Mouse (Mus musculus) embryonic facial prominence, embryonic 13.5 days (tissue): ENCODE measurements at regions not wholly inside any gene's neighbourhood (a gene's known extent, or its start where the extent isn't known, plus 50 kb on each side); places are given as distances from the start of the nearest gene placed in this dataset.
"Not testable (repeated sequence)": the region's sequence is repeated elsewhere in the genome, so short reads cannot be mapped to it uniquely, and the experiment has no call there.

Source experiments
- ATAC-seq: fragments of 200-750 bp; cut with Nextera tagmentation; 2 replicates; pipeline ENCODE4 v1.8.0; 2017; ENCODE audit warnings: low read depth; ENCODE audit not compliant: insufficient number of reproducible peaks, insufficient read depth, low FRiP score, low TSS enrichment
- H3K27ac ChIP-seq: fragments of 300-500 bp; sonication (generic); 2 replicates; pipeline ENCODE4 v1.5.1; 2015; ENCODE audit warnings: moderate library complexity, mild to moderate bottlenecking, inconsistent platforms
- H3K27me3 ChIP-seq: fragments of 300-500 bp; sonication (generic); 2 replicates; pipeline ENCODE4 v1.6.1; 2015; ENCODE audit warnings: mild to moderate bottlenecking, inconsistent platforms
- H3K36me3 ChIP-seq: fragments of 300-500 bp; sonication (generic); 2 replicates; pipeline ENCODE4 v1.6.1; 2015; ENCODE audit warnings: mild to moderate bottlenecking, inconsistent platforms
- H3K4me1 ChIP-seq: fragments of 300-500 bp; sonication (generic); 2 replicates; pipeline ENCODE4 v1.6.1; 2015; ENCODE audit warnings: inconsistent platforms
- H3K4me2 ChIP-seq: fragments of 300-500 bp; sonication (generic); 2 replicates; pipeline ENCODE4 v1.6.1; 2015; ENCODE audit warnings: moderate library complexity, mild to moderate bottlenecking, inconsistent platforms
- H3K4me3 ChIP-seq: fragments of 300-500 bp; sonication (generic); 2 replicates; pipeline ENCODE4 v1.5.1; 2015; ENCODE audit warnings: mild to moderate bottlenecking, inconsistent platforms
- H3K9ac ChIP-seq: fragments of 300-500 bp; sonication (generic); 2 replicates; pipeline ENCODE4 v1.6.1; 2015; ENCODE audit warnings: mild to moderate bottlenecking, inconsistent platforms
- H3K9me3 ChIP-seq: fragments of 300-500 bp; sonication (generic); 2 replicates; pipeline ENCODE4 v1.6.1; 2016; ENCODE audit warnings: inconsistent platforms
- WGBS: fragments of 180-500 bp; shearing (Covaris S2); methylation state at CpG from one replicate; pipeline ENCODE4 v1.1.7; 2015; ENCODE audit warnings: mixed read lengths; 5-methylcytosine and 5-hydroxymethylcytosine counted together

DNA sequence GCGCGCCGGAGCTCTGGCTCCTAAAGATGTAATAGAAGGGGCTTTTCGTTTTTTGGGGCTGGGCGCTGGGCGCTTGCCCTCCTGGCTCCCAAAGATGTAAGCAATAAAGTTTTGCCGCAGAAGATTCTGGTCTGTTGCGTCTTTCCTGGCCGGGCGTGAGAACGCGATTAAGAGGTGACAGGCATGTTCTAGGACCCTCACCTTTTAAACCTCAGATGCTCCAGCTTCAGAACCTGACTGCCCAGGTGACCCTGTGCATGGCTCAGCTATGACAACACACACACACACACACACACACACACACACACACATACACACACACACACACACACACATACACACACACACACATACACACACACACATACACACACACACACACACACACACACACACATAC lies 391.3 kb downstream of the Sox9 start:
- not testable (repeated sequence) for ATAC-seq, H3K36me3 ChIP-seq, H3K9ac ChIP-seq, H3K9me3 ChIP-seq, H3K27me3 ChIP-seq, H3K27ac ChIP-seq
- Histone ChIP-seq H3K4me3 (peak overlapping the region; percentile 29), H3K4me1 (peaks cover 16% of the 10 kb centered on the region), H3K4me2 (peak overlapping the region; percentile 47)
- WGBS: 34% methylated on average over 12 of the region's 12 CpGs

DNA sequence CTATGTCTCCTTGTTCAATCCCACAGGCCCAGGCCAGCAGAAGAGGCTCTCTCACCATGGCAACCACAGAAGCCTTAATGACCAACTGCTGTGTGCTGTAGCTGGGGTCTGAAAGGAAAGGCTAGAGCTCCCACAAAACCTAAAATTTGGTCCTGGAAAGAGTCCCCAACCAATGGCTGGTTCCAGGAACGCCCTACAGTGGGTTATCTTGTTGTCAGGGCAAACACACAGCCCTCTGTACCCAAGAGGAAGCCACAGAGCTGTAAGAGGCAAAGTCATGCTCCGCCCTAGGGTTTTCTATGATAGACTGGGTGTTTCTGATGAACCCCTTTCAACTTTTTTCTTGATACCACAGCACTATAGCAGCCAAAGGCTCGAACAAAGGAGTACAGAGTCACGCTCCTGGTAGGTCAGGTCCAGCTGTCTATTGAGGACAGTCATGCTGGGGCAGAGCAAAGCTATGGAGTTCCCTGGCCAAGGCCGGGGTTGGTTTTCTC lies 392.0 kb downstream of the Sox9 start:
- no peaks in the 10 kb centered on the region for H3K36me3 ChIP-seq
- H3K9me3 ChIP-seq: no peaks in the 10 kb centered on the region
- peaks cover 16% of the 10 kb centered on the region for H3K4me1 ChIP-seq
- H3K9ac ChIP-seq: no peak overlapping the region
- no peak overlapping the region for H3K4me3 ChIP-seq
- no peak overlapping the region for H3K4me2 ChIP-seq
- 67% methylated on average over 5 of the region's 5 CpGs for WGBS
- no peak for ATAC-seq
- H3K27me3 ChIP-seq: no peaks in the 10 kb centered on the region; the same call in none of the 2 replicates
- 0 out of 2 replicates have a peak overlapping the region, but pooled peaks have one; percentile 19 for H3K27ac ChIP-seq

DNA sequence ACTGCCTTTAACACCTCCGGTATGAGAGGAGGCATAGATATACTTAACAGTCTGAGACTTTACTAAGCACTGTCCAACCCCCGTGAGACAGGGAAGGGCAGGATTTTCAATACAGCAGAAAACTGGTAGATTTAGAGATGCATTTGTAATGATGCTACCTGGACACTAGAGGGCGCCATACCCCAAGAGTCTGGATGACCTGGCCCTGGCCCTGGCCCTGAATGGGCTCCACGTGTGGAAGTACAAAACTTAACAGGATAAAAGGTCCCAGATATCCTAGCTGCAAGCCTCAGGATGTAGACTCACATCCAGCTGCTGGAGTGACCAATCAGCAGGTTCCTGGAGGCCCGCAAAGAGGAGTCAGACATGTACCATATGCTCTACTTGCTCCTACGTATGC lies 393.3 kb downstream of the Sox9 start:
- Histone ChIP-seq H3K36me3 (no peaks in the 10 kb centered on the region), H3K27ac (no peak overlapping the region), H3K4me1 (peaks cover 15% of the 10 kb centered on the region), H3K4me3 (no peak overlapping the region), H3K9ac (no peak overlapping the region), H3K27me3 (no peaks in the 10 kb centered on the region; the same call in none of the 2 replicates), H3K9me3 (no peaks in the 10 kb centered on the region), H3K4me2 (no peak overlapping the region)
- 27% methylated on average over 6 of the region's 6 CpGs for WGBS
- no peak for ATAC-seq

DNA sequence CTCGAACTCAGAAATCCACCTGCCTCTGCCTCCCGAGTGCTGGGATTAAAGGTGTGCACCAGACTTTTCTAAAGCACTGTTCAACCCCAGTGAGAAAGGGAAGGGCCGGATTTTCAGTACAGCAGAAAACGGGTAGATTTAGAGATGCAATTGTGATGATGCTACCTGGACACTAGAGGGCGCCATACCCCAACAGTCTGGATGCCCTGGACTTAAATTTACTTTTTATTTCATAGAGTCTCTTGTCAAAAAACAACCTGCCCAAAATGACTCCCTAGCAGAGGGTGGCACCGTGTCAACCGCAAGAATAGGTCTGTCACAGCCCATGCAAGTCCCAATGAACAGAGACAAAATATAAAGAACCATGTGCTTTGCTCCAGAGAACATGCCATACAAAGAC lies 394.2 kb downstream of the Sox9 start:
- H3K27me3 ChIP-seq: no peaks in the 10 kb centered on the region; the same call in none of the 2 replicates
- H3K27ac ChIP-seq: no peak overlapping the region
- ATAC-seq: no peak
- H3K4me3 ChIP-seq: no peak overlapping the region
- 20% methylated on average over 7 of the region's 7 CpGs for WGBS
- H3K4me1 ChIP-seq: peaks cover 23% of the 10 kb centered on the region
- no peaks in the 10 kb centered on the region for H3K36me3 ChIP-seq
- H3K9ac ChIP-seq: no peak overlapping the region
- no peaks in the 10 kb centered on the region for H3K9me3 ChIP-seq
- H3K4me2 ChIP-seq: no peak overlapping the region

DNA sequence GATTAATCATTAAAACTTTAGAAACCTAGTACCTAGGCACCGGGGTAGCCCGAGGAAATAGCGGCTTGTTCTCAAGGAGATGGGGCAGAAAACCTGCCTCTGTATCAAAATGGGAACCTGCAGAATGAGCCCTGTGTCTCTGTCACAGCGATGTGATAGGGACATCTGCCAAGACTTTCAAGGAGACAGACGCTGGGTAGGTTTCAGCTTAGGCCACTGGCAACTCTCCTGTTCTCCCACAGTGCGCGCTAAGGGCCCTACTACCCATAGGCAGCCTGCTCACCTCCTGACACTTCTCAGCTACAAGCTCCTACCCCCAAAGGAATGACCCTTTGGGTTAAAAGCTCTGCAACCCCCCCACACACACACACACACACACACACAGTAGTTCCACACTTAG lies 396.4 kb downstream of the Sox9 start:
- Histone ChIP-seq H3K9me3 (no peaks in the 10 kb centered on the region), H3K4me1 (peaks cover 28% of the 10 kb centered on the region), H3K27ac (no peak overlapping the region), H3K4me2 (no peak overlapping the region), H3K27me3 (no peaks in the 10 kb centered on the region; the same call in none of the 2 replicates), H3K4me3 (no peak overlapping the region), H3K9ac (no peak overlapping the region), H3K36me3 (no peaks in the 10 kb centered on the region)
- ATAC-seq: no peak
- 80% methylated on average over 7 of the region's 7 CpGs for WGBS

DNA sequence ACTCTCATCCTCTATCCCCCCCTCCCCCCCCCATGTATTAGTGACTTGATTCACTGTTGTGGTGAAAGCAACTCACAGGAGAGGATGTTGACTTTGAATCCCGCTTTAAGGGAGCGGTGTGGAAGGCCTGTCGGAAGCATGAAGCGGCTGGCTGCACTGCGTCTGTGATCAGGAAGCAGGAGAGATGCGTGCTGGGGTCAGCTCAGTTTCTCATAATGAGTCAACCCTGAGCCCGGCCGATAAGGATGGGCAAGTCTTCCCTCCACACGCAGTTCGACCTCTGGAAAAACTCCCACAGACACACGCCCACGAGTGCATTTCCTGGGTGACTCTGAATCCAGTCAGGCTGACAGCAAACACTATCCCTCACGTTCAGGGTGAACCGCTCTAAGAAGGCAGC lies 398.0 kb downstream of the Sox9 start:
- Histone ChIP-seq H3K9me3 (no peaks in the 10 kb centered on the region), H3K4me2 (no peak overlapping the region), H3K9ac (no peak overlapping the region), H3K27ac (no peak overlapping the region), H3K36me3 (no peaks in the 10 kb centered on the region), H3K27me3 (no peaks in the 10 kb centered on the region; the same call in none of the 2 replicates), H3K4me1 (peaks cover 36% of the 10 kb centered on the region), H3K4me3 (no peak overlapping the region)
- no peak for ATAC-seq
- WGBS: 70% methylated on average over 14 of the region's 14 CpGs

DNA sequence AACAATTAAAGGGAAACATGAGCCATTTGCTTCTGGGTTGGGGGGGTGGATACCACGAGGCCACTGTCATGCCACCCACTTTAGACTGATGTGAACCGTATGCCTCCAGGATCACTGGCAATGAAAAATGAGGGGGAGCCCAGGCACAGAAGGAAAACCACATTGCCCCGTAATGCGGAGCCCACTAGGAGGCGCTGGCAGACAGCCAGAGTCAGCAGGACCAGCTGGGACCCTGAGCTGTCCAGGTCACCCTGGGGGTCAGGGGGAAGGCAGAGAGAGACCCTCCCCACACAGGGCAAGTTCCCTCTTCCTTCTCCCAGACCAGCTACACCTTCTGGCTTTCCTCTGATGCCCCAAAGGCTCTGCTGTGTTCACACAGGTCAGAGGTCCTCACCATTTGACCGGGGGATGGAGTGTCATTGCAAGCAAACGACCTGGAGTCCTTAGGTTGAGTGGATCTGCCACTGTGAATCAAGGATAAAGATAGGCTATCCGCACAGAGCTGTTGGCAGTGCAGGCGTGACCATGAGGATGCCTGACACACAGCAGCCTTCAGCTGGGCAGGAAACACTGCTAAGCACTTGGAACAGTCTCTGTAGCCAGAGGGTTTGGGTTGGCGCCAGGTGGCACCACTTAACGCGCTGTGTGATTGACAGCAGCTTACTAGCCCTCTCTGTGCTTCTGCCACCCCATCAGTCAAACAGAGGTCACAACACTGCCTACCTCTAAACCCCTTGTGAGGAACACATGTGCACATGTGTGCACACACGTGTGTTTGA lies 400.2 kb downstream of the Sox9 start:
- Histone ChIP-seq H3K36me3 (no peaks in the 10 kb centered on the region), H3K9me3 (no peaks in the 10 kb centered on the region), H3K27me3 (no peaks in the 10 kb centered on the region; the same call in 1 of the 2 replicates), H3K9ac (no peak overlapping the region), H3K4me2 (no peak overlapping the region), H3K27ac (no peak overlapping the region), H3K4me3 (no peak overlapping the region), H3K4me1 (peaks cover 50% of the 10 kb centered on the region)
- 51% methylated on average over 13 of the region's 13 CpGs for WGBS
- ATAC-seq: no peak

DNA sequence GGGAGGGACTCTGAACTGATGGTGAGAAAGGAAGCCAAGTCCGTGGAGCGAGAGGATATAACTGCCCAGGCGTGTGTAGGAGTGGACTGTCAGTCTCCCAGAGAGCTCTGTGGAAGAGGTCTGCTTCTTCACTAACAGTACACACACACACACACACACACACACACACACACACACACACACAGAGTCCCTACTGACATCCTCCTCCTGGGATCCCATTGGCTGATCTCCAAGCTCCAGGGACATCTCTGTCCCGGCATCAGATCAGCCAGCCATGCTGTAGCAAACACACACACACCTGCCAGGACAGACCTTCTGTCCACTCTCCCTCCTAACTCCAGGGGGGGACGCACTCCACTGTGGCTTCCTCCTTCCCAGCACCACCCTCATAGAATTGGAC lies 401.5 kb downstream of the Sox9 start:
- no peak for ATAC-seq
- H3K9me3 ChIP-seq: no peaks in the 10 kb centered on the region
- WGBS: 70% methylated on average over 5 of the region's 5 CpGs
- H3K27ac ChIP-seq: peak overlapping the region; percentile 44; the same call in 1 of the 2 replicates
- peaks cover 56% of the 10 kb centered on the region for H3K4me1 ChIP-seq
- no peak overlapping the region for H3K9ac ChIP-seq
- H3K4me3 ChIP-seq: no peak overlapping the region
- H3K27me3 ChIP-seq: no peaks in the 10 kb centered on the region; the same call in 1 of the 2 replicates
- no peak overlapping the region for H3K4me2 ChIP-seq
- H3K36me3 ChIP-seq: no peaks in the 10 kb centered on the region

DNA sequence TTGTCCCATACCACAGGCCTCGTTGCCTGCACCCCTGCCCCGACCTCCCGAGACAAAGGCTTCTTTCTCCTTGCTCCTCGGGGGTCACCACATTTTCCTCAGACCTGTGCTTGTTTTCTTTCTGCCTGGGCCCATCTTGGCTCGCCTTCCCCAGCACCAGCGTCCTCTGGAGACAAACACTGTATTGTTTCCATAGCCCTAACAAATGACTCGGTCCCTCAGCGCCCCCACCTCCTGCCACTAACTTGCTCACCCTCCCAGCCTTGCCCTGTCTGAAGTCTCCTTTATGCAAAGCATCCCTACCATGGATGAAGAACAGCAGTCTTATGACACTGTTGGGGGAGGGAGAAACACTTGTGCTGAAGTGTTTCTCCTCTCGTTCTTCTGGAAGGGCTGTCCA lies 402.1 kb downstream of the Sox9 start:
- Histone ChIP-seq H3K9me3 (no peaks in the 10 kb centered on the region), H3K9ac (no peak overlapping the region), H3K27ac (peak overlapping the region; percentile 44), H3K4me2 (no peak overlapping the region), H3K27me3 (no peaks in the 10 kb centered on the region; the same call in 1 of the 2 replicates), H3K4me1 (peaks cover 56% of the 10 kb centered on the region), H3K36me3 (no peaks in the 10 kb centered on the region), H3K4me3 (no peak overlapping the region)
- WGBS: 10% methylated on average over 9 of the region's 9 CpGs
- no peak for ATAC-seq

DNA sequence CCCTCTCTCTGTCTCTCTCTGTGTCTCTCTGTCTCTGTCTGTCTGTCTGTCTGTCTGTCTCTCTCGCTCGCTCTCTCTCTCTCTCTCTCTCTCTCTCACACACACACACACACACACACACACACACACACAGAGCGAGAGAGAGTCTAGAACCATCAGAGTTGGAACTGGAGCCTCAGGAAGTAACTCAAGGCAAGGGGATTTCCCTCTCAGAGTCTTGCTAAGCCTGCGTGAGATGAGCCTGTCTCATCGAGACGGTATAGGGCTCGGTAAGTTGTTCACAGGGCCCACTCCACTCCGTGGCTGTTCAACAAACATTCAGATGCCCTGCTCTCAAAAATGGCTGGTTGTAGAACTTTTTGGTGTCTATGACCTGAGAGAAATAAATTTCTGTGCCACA lies 405.4 kb downstream of the Sox9 start:
- no peak overlapping the region for H3K27ac ChIP-seq

DNA sequence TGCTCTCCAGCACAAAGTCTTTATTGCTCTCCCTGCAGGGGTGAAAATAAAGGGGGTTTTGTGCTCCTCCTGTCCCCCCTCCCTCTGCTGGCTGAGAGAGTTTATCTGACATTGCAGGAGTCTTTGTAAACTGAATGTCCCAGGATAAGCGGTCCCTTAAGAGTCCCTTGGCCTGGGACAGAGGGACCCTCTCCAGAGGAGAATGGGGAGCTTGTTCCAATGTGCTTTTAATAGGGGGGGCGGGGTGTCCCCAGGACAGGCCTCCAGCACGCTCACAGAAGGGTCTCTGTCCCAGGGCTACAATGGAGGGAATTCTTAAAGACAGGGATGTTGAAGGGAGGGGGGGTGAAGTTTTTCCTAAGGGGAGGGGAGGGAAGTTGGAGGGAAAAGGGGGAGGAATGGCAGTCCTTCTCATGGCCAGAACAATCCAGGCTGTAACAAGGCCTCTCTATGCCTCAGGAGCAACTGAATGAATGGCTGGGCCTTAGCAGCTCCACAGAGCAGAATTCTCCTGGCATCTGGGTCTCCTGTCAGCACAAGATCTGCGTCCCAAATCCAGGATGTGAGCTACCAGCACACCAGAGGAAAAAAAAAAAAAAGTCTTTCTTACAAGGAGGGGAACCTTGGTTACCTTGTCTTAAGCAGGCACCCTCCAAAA lies 406.4 kb downstream of the Sox9 start:
- no peak for ATAC-seq
- Histone ChIP-seq H3K4me3 (no peak overlapping the region), H3K4me2 (no peak overlapping the region), H3K27ac (peak overlapping the region; percentile 76; the same call in 1 of the 2 replicates), H3K4me1 (peaks cover 46% of the 10 kb centered on the region), H3K36me3 (no peaks in the 10 kb centered on the region), H3K9ac (no peak overlapping the region), H3K27me3 (no peaks in the 10 kb centered on the region), H3K9me3 (no peaks in the 10 kb centered on the region)
- WGBS: 32% methylated on average over 4 of the region's 4 CpGs

More for the DNA sequence above, 405.4 kb downstream of the Sox9 start:
- Histone ChIP-seq H3K27me3 (no peaks in the 10 kb centered on the region), H3K9me3 (no peaks in the 10 kb centered on the region), H3K4me1 (peaks cover 41% of the 10 kb centered on the region), H3K4me3 (no peak overlapping the region), H3K4me2 (no peak overlapping the region), H3K36me3 (no peaks in the 10 kb centered on the region), H3K9ac (no peak overlapping the region)
- no peak for ATAC-seq
- WGBS: 59% methylated on average over 8 of the region's 8 CpGs

DNA sequence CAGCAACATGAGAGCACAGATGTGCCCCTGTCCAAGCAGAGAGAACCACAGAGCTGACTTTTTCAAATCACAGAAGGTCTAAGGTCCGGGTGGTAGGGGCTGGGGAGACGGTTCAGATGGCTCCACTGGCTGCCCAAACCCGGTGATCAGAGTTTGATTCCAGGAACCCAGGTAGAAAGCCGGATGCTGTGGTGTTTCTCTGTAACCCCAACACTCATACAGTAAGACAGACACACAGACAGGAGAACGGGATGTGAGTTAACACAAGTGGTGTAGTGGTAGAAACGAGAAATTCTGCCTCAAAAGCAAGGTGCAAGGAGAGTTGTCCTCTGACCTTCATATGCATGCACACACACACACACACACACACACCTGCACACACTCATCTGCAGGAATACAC lies 408.0 kb downstream of the Sox9 start:
- Histone ChIP-seq H3K4me2 (no peak overlapping the region), H3K9ac (no peak overlapping the region), H3K27me3 (no peaks in the 10 kb centered on the region), H3K36me3 (no peaks in the 10 kb centered on the region), H3K9me3 (no peaks in the 10 kb centered on the region), H3K4me1 (peaks cover 46% of the 10 kb centered on the region), H3K4me3 (no peak overlapping the region), H3K27ac (no peak overlapping the region)
- no peak for ATAC-seq
- 79% methylated on average over 6 of the region's 6 CpGs for WGBS
